Mouse (Mus musculus) liver, postnatal 0 days (tissue): Measurements from ENCODE around the gene Kctd21.

Source experiments
- CTCF ChIP-seq: sonication (generic); IDR thresholded peaks from 2 replicates; pipeline ENCODE4 v1.5.1; 2016; ENCODE audit warnings: antibody characterized with exemption, low read depth
- EP300 ChIP-seq: IDR thresholded peaks from 2 replicates; pipeline ENCODE4 v1.6.1; 2016; ENCODE audit warnings: antibody characterized with exemption, low read depth, mild to moderate bottlenecking

- TF ChIP-seq CTCF: no peak
- no peak for TF ChIP-seq EP300
Measured at GRCm38 (mm10) chr7:97357840-97358239, 25.7 kb downstream of the Kctd21 start.
